Mouse (Mus musculus) hindbrain, embryonic 13.5 days (tissue): ENCODE data around the gene Gm2115. TPM values are rescaled to one million over a fixed set of nuclear protein-coding genes. Genes with fewer than 3 reads are reported as not detected.

Experiments
- ATAC-seq: fragments of 200-750 bp; cut with Nextera tagmentation; 2 replicates; pipeline ENCODE4 v1.8.0; 2017; ENCODE audit warnings: moderate TSS enrichment; ENCODE audit not compliant: low FRiP score
- H3K27ac ChIP-seq: fragments of 300-500 bp; sonication (generic); 2 replicates; pipeline ENCODE4 v1.5.1; 2015; ENCODE audit warnings: inconsistent platforms, mild to moderate bottlenecking, moderate library complexity
- H3K27me3 ChIP-seq: fragments of 300-500 bp; sonication (generic); 2 replicates; pipeline ENCODE4 v1.6.1; 2015; ENCODE audit warnings: mild to moderate bottlenecking, inconsistent platforms
- H3K36me3 ChIP-seq: fragments of 300-500 bp; sonication (generic); 2 replicates; pipeline ENCODE4 v1.6.1; 2015; ENCODE audit warnings: mild to moderate bottlenecking, inconsistent platforms
- H3K4me1 ChIP-seq: fragments of 300-500 bp; sonication (generic); replicated peaks from 2 replicates; pipeline ENCODE4 v1.6.1; 2015; ENCODE audit warnings: inconsistent platforms
- H3K4me2 ChIP-seq: fragments of 300-500 bp; sonication (generic); 2 replicates; pipeline ENCODE4 v1.6.1; 2015; ENCODE audit warnings: inconsistent platforms, mild to moderate bottlenecking, moderate library complexity
- H3K4me3 ChIP-seq: fragments of 300-500 bp; sonication (generic); 2 replicates; pipeline ENCODE4 v1.5.1; 2015; ENCODE audit warnings: mild to moderate bottlenecking, inconsistent platforms
- H3K9ac ChIP-seq: fragments of 300-500 bp; sonication (generic); 2 replicates; pipeline ENCODE4 v1.6.1; 2015; ENCODE audit warnings: mild to moderate bottlenecking, inconsistent platforms
- H3K9me3 ChIP-seq: fragments of 300-500 bp; sonication (generic); 2 replicates; pipeline ENCODE4 v1.6.1; 2016; ENCODE audit warnings: inconsistent platforms
- WGBS: fragments of 180-500 bp; shearing (Covaris S2); methylation state at CpG from one replicate; pipeline ENCODE4 v1.1.7; 2015; 5-methylcytosine and 5-hydroxymethylcytosine counted together
- polyA plus RNA-seq: library from polyadenylated mRNA; unstranded; fragments of >200 nt; fragmentation: Nextera tagmentation; extraction: Ambion mirVana; gene quantifications from 2 replicates; pipeline ENCODE4 v1.2.1, GENCODE M21; 2015

Gene Gm2115
- polyA plus RNA-seq, 1 experiment from 2014 or later, result 0.43 TPM

DNA sequence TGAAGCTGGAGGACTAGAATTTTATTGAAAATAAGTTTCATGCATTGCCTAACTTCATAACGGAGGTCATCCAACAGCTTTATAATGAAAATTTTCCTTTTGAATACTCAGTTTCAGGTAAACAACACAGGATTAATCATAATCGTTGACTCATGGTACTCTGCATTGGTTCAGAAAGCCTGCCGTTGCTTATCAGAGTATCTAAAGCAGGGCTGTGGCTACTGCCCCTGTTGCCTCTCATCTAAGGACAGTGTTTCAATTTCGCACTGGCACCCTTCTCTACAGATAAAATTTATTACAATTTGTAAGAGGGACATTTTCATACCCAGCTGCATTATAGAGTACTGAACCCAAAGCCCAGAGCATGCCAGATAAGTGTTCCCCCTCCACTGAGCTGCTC, 83.7 kb downstream of the Gm2115 start:
- ATAC-seq, result no peak
- Histone ChIP-seq H3K27ac (no peak overlapping the region), H3K9me3 (no peaks in the 10 kb centered on the region), H3K4me2 (no peak overlapping the region), H3K4me1 (no peaks in the 10 kb centered on the region), H3K36me3 (peaks cover 13% of the 10 kb centered on the region), H3K4me3 (no peak overlapping the region), H3K27me3 (no peaks in the 10 kb centered on the region), H3K9ac (no peak overlapping the region)
- WGBS, result 91% methylated on average over 4 of the region's 4 CpGs

DNA sequence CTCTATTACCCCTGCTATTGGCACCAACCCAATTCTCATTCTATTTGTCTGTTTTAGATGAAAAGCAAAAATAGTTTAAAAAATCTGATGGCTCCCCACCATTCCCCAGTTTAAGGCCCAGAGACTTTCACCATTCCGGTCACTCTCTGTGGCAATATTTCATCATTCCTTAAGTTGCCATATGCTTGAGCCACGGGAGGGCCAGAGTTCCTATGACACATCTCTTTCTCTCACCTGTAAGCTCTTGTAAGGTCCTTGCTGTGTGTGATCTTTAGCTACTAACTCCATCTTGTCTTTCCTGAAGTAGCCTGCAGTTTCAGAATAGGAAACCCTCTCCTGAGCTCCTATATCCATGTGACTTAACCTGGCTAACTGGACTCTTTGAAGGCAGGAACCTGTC, 90.2 kb downstream of the Gm2115 start:
- no peaks in the 10 kb centered on the region for H3K9me3 ChIP-seq
- WGBS, result 93% methylated on average over 2 of the region's 2 CpGs

GRCm38 (mm10) chr7:84620956-84621355, 92.2 kb downstream of the Gm2115 start:
- peaks cover 39% of the 10 kb centered on the region for H3K36me3 ChIP-seq
- H3K4me3 ChIP-seq, result no peak overlapping the region
- no peaks in the 10 kb centered on the region for H3K27me3 ChIP-seq
- ATAC-seq, result no peak
- H3K27ac ChIP-seq, result no peak overlapping the region
- WGBS, result 97% methylated on average over 3 of the region's 3 CpGs
- H3K4me1 ChIP-seq, result no peaks in the 10 kb centered on the region
- no peak overlapping the region for H3K4me2 ChIP-seq
- no peak overlapping the region for H3K9ac ChIP-seq
- no peaks in the 10 kb centered on the region for H3K9me3 ChIP-seq

More for the DNA sequence above, 90.2 kb downstream of the Gm2115 start:
- Histone ChIP-seq H3K4me1 (no peaks in the 10 kb centered on the region), H3K9ac (no peak overlapping the region), H3K4me2 (no peak overlapping the region), H3K36me3 (peaks cover 30% of the 10 kb centered on the region), H3K27ac (no peak overlapping the region), H3K4me3 (no peak overlapping the region), H3K27me3 (no peaks in the 10 kb centered on the region)
- no peak for ATAC-seq

GRCm38 (mm10) chr7:84623718-84624117, 95.0 kb downstream of the Gm2115 start:
- 95% methylated on average over 4 of the region's 4 CpGs for WGBS
- ATAC-seq, result no peak

DNA sequence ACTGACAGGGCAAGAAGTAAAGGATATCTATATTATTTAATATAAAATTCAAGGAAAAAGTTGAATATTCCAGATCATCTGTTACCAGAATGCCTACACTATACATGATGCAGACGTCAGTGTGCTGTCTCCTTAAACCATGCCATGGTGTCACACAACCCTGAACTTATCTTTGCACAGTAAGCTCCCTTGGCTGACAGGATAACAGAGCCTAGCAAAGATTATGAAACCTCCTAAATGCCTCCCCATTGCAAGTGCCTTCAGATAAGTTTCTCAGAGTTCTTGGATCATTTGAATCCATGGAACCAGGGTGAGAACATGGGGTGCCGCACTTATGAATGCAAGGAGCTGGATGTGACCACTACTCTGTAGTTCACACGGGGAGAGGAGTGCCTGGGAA, 103.1 kb downstream of the Gm2115 start:
- H3K4me2 ChIP-seq, result no peak overlapping the region
- H3K27ac ChIP-seq, result no peak overlapping the region
- H3K9me3 ChIP-seq, result 0 out of 2 replicates have a peak, but pooled peaks cover 2% of the 10 kb centered on the region
- no peak for ATAC-seq
- H3K4me1 ChIP-seq, result no peaks in the 10 kb centered on the region
- no peaks in the 10 kb centered on the region for H3K27me3 ChIP-seq
- no peak overlapping the region for H3K9ac ChIP-seq
- WGBS, result 92% methylated on average over 3 of the region's 3 CpGs
- H3K4me3 ChIP-seq, result no peak overlapping the region
- H3K36me3 ChIP-seq, result peaks cover 36% of the 10 kb centered on the region

More at GRCm38 (mm10) chr7:84623718-84624117, 95.0 kb downstream of the Gm2115 start:
- Histone ChIP-seq H3K27ac (no peak overlapping the region), H3K4me2 (no peak overlapping the region), H3K27me3 (no peaks in the 10 kb centered on the region), H3K4me3 (no peak overlapping the region), H3K9ac (no peak overlapping the region), H3K9me3 (0 out of 2 replicates have a peak, but pooled peaks cover 2% of the 10 kb centered on the region), H3K4me1 (no peaks in the 10 kb centered on the region), H3K36me3 (peaks cover 27% of the 10 kb centered on the region)

Other genes starting within 250 kb of the Gm2115 start
- gene Arnt2, start 118.8 kb upstream of the Gm2115 start, polyA plus RNA-seq, result 60.3 and 64.8 TPM in 2 replicates
- 5.3 and 6.7 TPM in 2 replicates for gene Fah, start 77.8 kb downstream of the Gm2115 start, polyA plus RNA-seq
- 219 TPM in 2 replicates for gene Zfand6, start 161.0 kb downstream of the Gm2115 start, polyA plus RNA-seq